Mouse (Mus musculus) cortical plate, adult 2 months (tissue): ENCODE measurements around the gene Mysm1.

ENCODE experiments used
- CTCF ChIP-seq: fragments of 200-500 bp; IDR thresholded peaks from 2 replicates; pipeline ENCODE4 v1.5.1; 2011; ENCODE audit warnings: mild to moderate bottlenecking, control low read depth, low read length; ENCODE audit not compliant: insufficient read depth; ENCODE audit errors: extremely low read depth
- POLR2A ChIP-seq: fragments of 200-500 bp; IDR thresholded peaks from 2 replicates; pipeline ENCODE4 v1.6.1; 2011; ENCODE audit warnings: mild to moderate bottlenecking, low read length, control low read depth; ENCODE audit not compliant: insufficient read depth; ENCODE audit errors: extremely low read depth

- TF ChIP-seq POLR2A = no peak
- TF ChIP-seq CTCF = no peak
Measured at GRCm38 (mm10) chr4:95000147-95000546, 21.2 kb upstream of the Mysm1 start.
